Mouse (Mus musculus): ENCODE data around the gene Defb23. TPM values are rescaled to one million over a fixed set of nuclear protein-coding genes. Genes with fewer than 3 reads are reported as not detected.

The Defb23 gene
- not detected in 2 replicates for polyA plus RNA-seq (2016; fragmentation: Nextera tagmentation; extraction: Ambion mirVana)

GRCm38 (mm10) chr2:152464570-152465150 lies at the start of gene Defb23:
TSS of gene Defb23 (minus strand) at chr2:152464620.
- Histone ChIP-seq H3K36me3 (no peaks in the 10 kb centered on the region), H3K27ac (no peak within 1 kb of the TSS), H3K9me3 (replicated peaks) (no peaks in the 10 kb centered on the region; the same call in 1 of the 2 replicates), H3K27me3 (replicated peaks) (peaks cover 7% of the 10 kb centered on the region; the same call in 1 of the 2 replicates), H3K4me2 (no peak within 1 kb of the TSS), H3K4me3 (no peak within 1 kb of the TSS), H3K4me1 (no peaks in the 10 kb centered on the region), H3K9ac (no peak within 1 kb of the TSS)
- WGBS (ENCODE audit: insufficient replicate concordance): 81% methylated on average over 3 of the region's 3 CpGs
- ATAC-seq: no peak

- no peak within 1 kb of the TSS for H3K27ac ChIP-seq
- no peak within 1 kb of the TSS for H3K4me3 ChIP-seq
- no peak within 1 kb of the TSS for H3K9ac ChIP-seq
- WGBS (ENCODE audit: insufficient replicate concordance): 74% methylated on average over 1 of the region's 1 CpGs
- no peaks in the 10 kb centered on the region for H3K27me3 ChIP-seq (replicated peaks)
- no peak for ATAC-seq
- no peaks in the 10 kb centered on the region for H3K9me3 ChIP-seq (replicated peaks)
- no peaks in the 10 kb centered on the region for H3K4me1 ChIP-seq
- no peak within 1 kb of the TSS for H3K4me2 ChIP-seq
- no peaks in the 10 kb centered on the region for H3K36me3 ChIP-seq
Measured at GRCm38 (mm10) chr2:152511592-152511991, 47.2 kb upstream of the Defb23 start, which contains the start of gene Defb26. TSS of gene Defb26 (minus strand) at chr2:152511692.

- 53% methylated on average over 2 of the region's 2 CpGs for WGBS (ENCODE audit: insufficient replicate concordance)
- no peak for ATAC-seq
- H3K4me3 ChIP-seq: no peak overlapping the region
- H3K9me3 ChIP-seq (replicated peaks): no peaks in the 10 kb centered on the region
- H3K9ac ChIP-seq: no peak overlapping the region
- no peaks in the 10 kb centered on the region for H3K4me1 ChIP-seq
- H3K36me3 ChIP-seq: no peaks in the 10 kb centered on the region
- H3K27me3 ChIP-seq (replicated peaks): no peaks in the 10 kb centered on the region
- H3K27ac ChIP-seq: no peak overlapping the region
- no peak overlapping the region for H3K4me2 ChIP-seq
Measured at GRCm38 (mm10) chr2:152503950-152504349, 39.5 kb upstream of the Defb23 start.

GRCm38 (mm10) chr2:152500863-152501229 lies 36.4 kb upstream of the Defb23 start:
- Histone ChIP-seq H3K4me1 (no peaks in the 10 kb centered on the region), H3K4me3 (no peak overlapping the region), H3K27me3 (replicated peaks) (no peaks in the 10 kb centered on the region), H3K9me3 (replicated peaks) (no peaks in the 10 kb centered on the region), H3K36me3 (no peaks in the 10 kb centered on the region), H3K4me2 (no peak overlapping the region), H3K9ac (no peak overlapping the region), H3K27ac (no peak overlapping the region)
- 61% methylated on average over 6 of the region's 6 CpGs for WGBS (ENCODE audit: insufficient replicate concordance)
- ATAC-seq: no peak

GRCm38 (mm10) chr2:152500204-152500862 lies 35.9 kb upstream of the Defb23 start:
- 45% methylated on average over 7 of the region's 7 CpGs for WGBS (ENCODE audit: insufficient replicate concordance)
- Histone ChIP-seq H3K4me2 (no peak overlapping the region), H3K27ac (no peak overlapping the region), H3K27me3 (replicated peaks) (no peaks in the 10 kb centered on the region), H3K4me3 (no peak overlapping the region), H3K9me3 (replicated peaks) (no peaks in the 10 kb centered on the region), H3K4me1 (no peaks in the 10 kb centered on the region), H3K9ac (no peak overlapping the region), H3K36me3 (no peaks in the 10 kb centered on the region)
- no peak for ATAC-seq

DNA sequence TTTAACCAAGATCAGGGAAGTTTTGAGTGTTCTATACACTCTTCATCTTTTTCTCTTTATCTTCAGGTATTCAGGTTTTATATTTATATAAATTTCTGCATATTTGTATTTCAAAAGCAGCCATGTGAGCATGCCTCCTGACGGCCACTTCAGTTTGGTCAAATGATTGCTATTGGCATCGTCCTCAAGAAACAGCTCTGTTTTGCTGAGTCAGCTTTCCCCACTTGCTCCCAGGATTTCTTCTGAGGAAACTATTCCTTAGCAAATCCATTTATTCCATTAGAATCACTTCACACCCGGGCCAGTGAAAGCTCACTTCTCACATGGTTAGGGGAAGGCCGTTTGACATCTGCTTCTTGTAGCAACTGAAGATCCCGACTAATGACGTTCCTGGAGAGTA lies 33.6 kb upstream of the Defb23 start:
- Histone ChIP-seq H3K4me2 (no peak overlapping the region), H3K9ac (no peak overlapping the region), H3K27ac (no peak overlapping the region), H3K4me1 (no peaks in the 10 kb centered on the region), H3K27me3 (replicated peaks) (no peaks in the 10 kb centered on the region), H3K9me3 (replicated peaks) (no peaks in the 10 kb centered on the region), H3K4me3 (no peak overlapping the region), H3K36me3 (no peaks in the 10 kb centered on the region)
- no peak for ATAC-seq
- WGBS (ENCODE audit: insufficient replicate concordance): 65% methylated on average over 6 of the region's 6 CpGs

DNA sequence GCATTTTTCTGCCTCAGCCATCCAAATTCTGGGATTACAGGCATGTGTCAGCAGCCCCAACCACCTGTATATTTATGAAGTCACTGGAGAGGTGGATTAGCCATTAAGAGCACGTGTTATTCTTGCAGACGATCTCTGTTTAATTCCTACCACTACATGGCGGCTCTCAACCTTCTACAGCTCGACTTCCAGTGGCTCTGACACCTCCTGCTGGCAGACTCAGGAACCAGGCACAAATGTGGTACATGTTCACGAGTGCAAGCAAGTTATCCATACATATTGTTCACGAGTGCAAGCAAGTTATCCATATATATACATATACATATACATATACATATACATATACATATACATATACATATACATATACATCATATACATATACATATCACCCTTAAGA lies 28.7 kb upstream of the Defb23 start:
- no peak overlapping the region for H3K27ac ChIP-seq
- H3K4me3 ChIP-seq: no peak overlapping the region
- no peaks in the 10 kb centered on the region for H3K9me3 ChIP-seq (replicated peaks)
- H3K27me3 ChIP-seq (replicated peaks): no peaks in the 10 kb centered on the region
- H3K4me2 ChIP-seq: no peak overlapping the region
- no peaks in the 10 kb centered on the region for H3K36me3 ChIP-seq
- no peak overlapping the region for H3K9ac ChIP-seq
- H3K4me1 ChIP-seq: no peaks in the 10 kb centered on the region
- ATAC-seq: no peak
- 48% methylated on average over 6 of the region's 6 CpGs for WGBS (ENCODE audit: insufficient replicate concordance)

- H3K4me2 ChIP-seq: no peak within 1 kb of the TSS
- no peaks in the 10 kb centered on the region for H3K9me3 ChIP-seq (replicated peaks)
- no peak within 1 kb of the TSS for H3K9ac ChIP-seq
- no peaks in the 10 kb centered on the region for H3K36me3 ChIP-seq
- ATAC-seq: no peak
- H3K27ac ChIP-seq: no peak within 1 kb of the TSS
- H3K27me3 ChIP-seq (replicated peaks): no peaks in the 10 kb centered on the region
- no peaks in the 10 kb centered on the region for H3K4me1 ChIP-seq
- H3K4me3 ChIP-seq: no peak within 1 kb of the TSS
Measured at GRCm38 (mm10) chr2:152490038-152490437, 25.6 kb upstream of the Defb23 start, which contains the start of gene Defb22. TSS of gene Defb22 (minus strand) at chr2:152490138.

- Histone ChIP-seq H3K4me3 (no peak overlapping the region), H3K4me1 (no peaks in the 10 kb centered on the region), H3K9ac (no peak overlapping the region), H3K27ac (no peak overlapping the region), H3K36me3 (no peaks in the 10 kb centered on the region), H3K9me3 (replicated peaks) (no peaks in the 10 kb centered on the region), H3K27me3 (replicated peaks) (no peaks in the 10 kb centered on the region), H3K4me2 (no peak overlapping the region)
- ATAC-seq: no peak
- WGBS (ENCODE audit: insufficient replicate concordance): 53% methylated on average over 2 of the region's 2 CpGs
Measured at GRCm38 (mm10) chr2:152487024-152487423, 22.6 kb upstream of the Defb23 start.

GRCm38 (mm10) chr2:152481726-152482125 lies 17.3 kb upstream of the Defb23 start:
- no peaks in the 10 kb centered on the region for H3K27me3 ChIP-seq (replicated peaks)
- H3K4me2 ChIP-seq: no peak overlapping the region
- H3K4me3 ChIP-seq: no peak overlapping the region
- H3K27ac ChIP-seq: no peak overlapping the region
- H3K9ac ChIP-seq: no peak overlapping the region
- no peak for ATAC-seq
- H3K9me3 ChIP-seq (replicated peaks): no peaks in the 10 kb centered on the region
- no peaks in the 10 kb centered on the region for H3K36me3 ChIP-seq
- no peaks in the 10 kb centered on the region for H3K4me1 ChIP-seq
- 75% methylated on average over 7 of the region's 7 CpGs for WGBS (ENCODE audit: insufficient replicate concordance)

GRCm38 (mm10) chr2:152480881-152481280 lies 16.5 kb upstream of the Defb23 start:
- no peak overlapping the region for H3K4me2 ChIP-seq
- H3K27ac ChIP-seq: no peak overlapping the region
- no peak overlapping the region for H3K4me3 ChIP-seq
- ATAC-seq: no peak
- H3K4me1 ChIP-seq: no peaks in the 10 kb centered on the region
- H3K9ac ChIP-seq: no peak overlapping the region
- H3K9me3 ChIP-seq (replicated peaks): no peaks in the 10 kb centered on the region
- H3K36me3 ChIP-seq: no peaks in the 10 kb centered on the region
- WGBS (ENCODE audit: insufficient replicate concordance): 54% methylated on average over 3 of the region's 3 CpGs
- no peaks in the 10 kb centered on the region for H3K27me3 ChIP-seq (replicated peaks)

DNA sequence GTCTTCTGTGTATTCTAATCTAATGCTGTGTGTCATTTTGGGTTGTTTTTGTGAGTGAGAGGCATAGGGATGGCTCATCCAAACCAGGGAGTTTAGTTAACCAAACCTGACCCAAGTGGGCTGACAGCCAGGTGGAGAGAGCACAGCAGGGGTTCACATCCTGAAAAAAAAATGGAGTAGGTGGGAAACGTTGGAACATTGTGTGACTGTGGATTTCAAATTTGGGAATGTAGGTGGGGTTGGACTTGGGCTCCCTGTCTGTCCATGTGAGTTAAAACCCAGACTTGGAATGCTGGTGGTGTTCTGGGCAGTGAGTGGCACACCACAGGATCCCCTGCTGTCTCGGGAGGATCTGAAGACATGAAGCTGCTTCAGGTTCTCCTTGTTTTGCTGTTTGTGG lies 12.3 kb upstream of the Defb23 start, which contains the start of gene Defb20:
Gene Defb20, plus strand, starts transcription at position 301 of the 400 bp plus-strand sequence.
- ATAC-seq: no peak
- no peak within 1 kb of the TSS for H3K4me2 ChIP-seq
- 45% methylated on average over 2 of the region's 2 CpGs for WGBS (ENCODE audit: insufficient replicate concordance)

More for the DNA sequence above, 12.3 kb upstream of the Defb23 start, which contains the start of gene Defb20:
- H3K9me3 ChIP-seq (replicated peaks): no peaks in the 10 kb centered on the region
- no peak within 1 kb of the TSS for H3K9ac ChIP-seq
- H3K27me3 ChIP-seq (replicated peaks): peaks cover 4% of the 10 kb centered on the region; the same call in 1 of the 2 replicates
- no peak within 1 kb of the TSS for H3K4me3 ChIP-seq
- no peaks in the 10 kb centered on the region for H3K4me1 ChIP-seq
- no peaks in the 10 kb centered on the region for H3K36me3 ChIP-seq
- H3K27ac ChIP-seq: no peak within 1 kb of the TSS
